Mouse (Mus musculus): ENCODE results near the gene Barhl2. TPM values are rescaled to one million over a fixed set of nuclear protein-coding genes. Genes with fewer than 3 reads are reported as not detected.

The Barhl2 gene
- polyA plus RNA-seq, 2 experiments from 2014 or later = not detected

Other genes starting within 250 kb of the Barhl2 start
- gene Gm17304, start 150.9 kb upstream of the Barhl2 start, polyA plus RNA-seq (2017; shearing (Covaris generic)) = not detected
- 10 to 100 TPM; 36.7 to 52.0 TPM for gene Zfp644, start 239.1 kb upstream of the Barhl2 start, polyA plus RNA-seq (2017; shearing (Covaris generic))

Measured in CD4-positive, CD25-positive, alpha-beta regulatory T cell, adult 4 months (primary cell).